Mouse (Mus musculus): ENCODE results near the gene Pde4d.

- TF ChIP-seq POLR2A (IDR thresholded peaks at IDR 0.05; ENCODE audit: insufficient read depth, low read depth, low read length) (no peak), CTCF (IDR thresholded peaks at IDR 0.05; ENCODE audit: insufficient read depth, low read depth, low read length) (no peak)
Measured at GRCm38 (mm10) chr13:109648311-109648710, 1198.6 kb downstream of the Pde4d start.
